Mouse (Mus musculus) spleen, postnatal 10 days (tissue): Measurements from ENCODE around the gene Defb38.

Source experiments
- DNase-seq, 2 experiments: peaks; one replicate each; pipeline ENCODE4 v3.0.0; 2021 to 2022; ENCODE audit warnings: low spot score in 2 of 2

Defb38 gene

GRCm38 (mm10) chr8:19026466-19026865, at the start of gene Defb38:
Gene Defb38 (minus strand): TSS chr8:19026566.
- DNase-seq = no peak

DNA sequence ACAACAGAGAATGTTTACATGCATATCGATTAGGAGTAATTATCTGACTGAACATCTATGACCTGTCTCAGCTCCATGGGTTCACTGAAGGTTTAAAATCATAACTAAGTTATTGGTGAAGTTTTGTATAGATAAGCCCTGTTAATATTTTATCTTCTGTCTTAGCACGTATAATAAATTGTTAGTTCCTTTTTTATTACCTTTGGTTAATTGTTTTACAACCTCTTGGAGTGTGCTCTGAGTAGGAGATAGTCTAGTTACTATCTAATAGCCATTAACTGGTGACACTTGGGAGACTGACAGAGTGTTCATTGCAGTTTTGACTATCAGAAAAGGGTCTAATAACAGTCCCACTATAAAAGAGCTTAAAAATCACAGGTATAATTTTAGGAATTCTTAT, 39.6 kb upstream of the Defb38 start:
- no peak for DNase-seq

- no peak for DNase-seq
Measured at GRCm38 (mm10) chr8:19064710-19065109, 38.3 kb upstream of the Defb38 start, which contains the start of gene Defb39. Gene Defb39 (minus strand): TSS chr8:19064810.

DNA sequence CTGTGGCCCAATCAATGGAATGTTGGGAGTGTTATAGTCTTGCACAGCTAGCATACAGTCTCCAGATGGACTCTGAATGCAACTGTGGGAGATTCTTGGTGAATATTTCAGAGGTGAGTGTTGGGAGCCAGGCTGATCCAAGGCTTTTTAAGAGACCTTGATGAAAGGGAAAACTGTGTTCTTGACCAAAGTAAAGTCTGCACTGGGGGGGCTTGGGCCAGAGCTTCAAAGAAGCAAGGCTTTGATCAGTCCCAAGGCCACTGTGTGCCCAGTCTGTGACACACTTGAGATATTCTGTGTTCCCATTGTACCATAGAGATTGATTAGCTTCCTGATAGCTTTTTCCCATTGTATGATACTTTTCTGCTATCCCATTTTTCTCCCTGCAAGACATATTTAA, 36.5 kb upstream of the Defb38 start:
- no peak for DNase-seq

- DNase-seq = no peak
Measured at GRCm38 (mm10) chr8:19045242-19045641, 18.9 kb upstream of the Defb38 start.
